Mouse (Mus musculus): Measurements from ENCODE around the gene Kcnmb3. TPM values are rescaled to one million over a fixed set of nuclear protein-coding genes. Genes with fewer than 3 reads are reported as not detected.

Gene Kcnmb3
- polyA plus RNA-seq, 1 experiment from 2014 or later, result 0.09 TPM

DNA sequence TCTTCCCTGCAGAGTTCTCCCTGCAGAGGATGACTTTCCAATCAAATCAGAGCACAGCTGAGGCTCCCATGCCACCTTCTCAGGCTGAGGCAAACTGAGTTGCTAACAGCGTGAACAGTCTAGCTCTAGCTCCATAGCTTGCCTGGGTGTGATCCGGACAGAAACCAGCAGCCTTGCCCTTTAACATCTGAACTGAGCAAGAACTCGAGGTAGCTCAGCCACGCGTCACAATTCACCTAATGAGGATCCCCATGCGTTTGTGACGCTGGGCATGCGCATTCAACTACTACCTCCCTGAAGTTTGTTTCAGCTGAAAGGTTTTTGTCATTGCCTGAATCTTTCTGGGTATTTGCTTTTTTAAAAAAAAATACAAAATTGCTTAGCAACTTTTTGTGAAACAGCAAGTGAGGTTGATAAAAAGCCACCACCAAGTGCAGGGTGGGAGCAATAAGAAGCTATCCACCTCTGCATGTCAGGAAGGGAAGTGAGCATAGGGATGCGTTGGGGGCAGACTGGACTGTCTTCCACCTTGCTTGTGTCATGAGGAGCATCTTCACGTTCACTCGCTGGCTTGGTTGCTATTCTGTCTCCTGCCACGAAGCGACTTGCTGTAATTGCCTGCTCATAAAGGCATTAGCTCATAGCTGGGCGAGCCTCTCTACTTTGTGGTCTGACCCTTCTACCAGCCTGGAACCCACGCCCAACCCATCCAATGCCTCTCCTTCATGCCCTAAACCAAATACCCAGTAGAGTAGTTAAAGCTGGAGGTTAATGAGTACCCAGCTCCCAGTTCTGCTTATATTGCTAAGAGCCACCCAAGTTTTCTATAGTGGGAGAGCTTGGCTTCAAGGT lies 1.7 kb downstream of the Kcnmb3 start:
- Histone ChIP-seq H3K9me3 (no peaks in the 10 kb centered on the region), H3K4me3 (no peak overlapping the region), H3K27me3 (replicated peaks; ENCODE audit: low read depth, poor library complexity, severe bottlenecking) (no peaks in the 10 kb centered on the region), H3K36me3 (replicated peaks) (no peaks in the 10 kb centered on the region), H3K4me1 (peaks cover 10% of the 10 kb centered on the region), H3K27ac (replicated peaks) (no peak overlapping the region)
- 85% methylated on average over 15 of the region's 15 CpGs for WGBS
- DNase-seq (ENCODE audit: low spot score), result no peak

DNA sequence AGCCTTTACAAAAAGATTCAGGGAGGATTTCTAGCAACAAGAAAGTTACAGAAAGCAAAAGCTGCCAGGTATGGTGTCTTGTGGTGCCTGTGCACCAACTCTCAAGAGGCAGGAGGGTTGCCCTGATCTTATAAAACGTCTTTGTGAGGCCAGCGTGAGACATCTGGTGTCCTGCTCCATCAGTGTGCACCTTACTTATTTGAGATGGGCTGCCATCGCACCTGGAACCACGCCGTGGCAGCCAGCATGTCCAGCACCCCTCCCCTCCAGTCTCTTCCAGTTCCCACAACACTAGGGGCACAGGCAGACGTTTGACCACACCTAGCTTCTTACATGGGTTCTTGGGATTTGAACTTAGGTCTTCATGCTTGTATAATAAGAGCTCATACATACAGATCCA lies 3.9 kb downstream of the Kcnmb3 start:
- no peak overlapping the region for H3K27ac ChIP-seq (replicated peaks)
- no peaks in the 10 kb centered on the region for H3K27me3 ChIP-seq (replicated peaks; ENCODE audit: low read depth, poor library complexity, severe bottlenecking)
- H3K9me3 ChIP-seq, result no peaks in the 10 kb centered on the region
- DNase-seq (ENCODE audit: low spot score), result no peak
- H3K4me3 ChIP-seq, result no peak overlapping the region
- 81% methylated on average over 6 of the region's 6 CpGs for WGBS
- no peaks in the 10 kb centered on the region for H3K4me1 ChIP-seq
- no peaks in the 10 kb centered on the region for H3K36me3 ChIP-seq (replicated peaks)

DNA sequence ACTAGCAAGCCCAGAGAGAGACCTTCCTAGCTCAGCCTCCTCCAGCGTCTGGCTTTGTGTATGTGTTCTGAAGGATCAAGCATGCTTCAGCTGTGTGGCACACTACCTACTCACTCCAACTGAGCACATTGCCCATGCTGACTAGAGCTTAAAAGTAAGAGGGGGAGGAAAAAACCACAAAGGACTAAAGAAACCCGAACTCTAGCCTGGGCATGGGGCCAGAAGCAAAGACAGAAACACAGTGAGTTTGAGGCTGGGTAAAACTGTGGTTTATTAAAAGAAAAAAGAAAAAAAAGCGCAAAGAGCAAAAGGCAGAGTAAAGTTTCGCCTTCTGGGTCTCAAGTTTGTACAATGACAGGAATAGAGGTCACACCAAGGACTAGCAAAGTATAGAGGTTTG lies 5.5 kb downstream of the Kcnmb3 start:
- no peaks in the 10 kb centered on the region for H3K27me3 ChIP-seq (replicated peaks; ENCODE audit: low read depth, poor library complexity, severe bottlenecking)
- H3K27ac ChIP-seq (replicated peaks), result no peak overlapping the region
- DNase-seq (ENCODE audit: low spot score), result no peak
- WGBS, result 85% methylated on average over 4 of the region's 4 CpGs
- no peaks in the 10 kb centered on the region for H3K9me3 ChIP-seq
- no peaks in the 10 kb centered on the region for H3K4me1 ChIP-seq
- no peak overlapping the region for H3K4me3 ChIP-seq
- H3K36me3 ChIP-seq (replicated peaks), result no peaks in the 10 kb centered on the region

DNA sequence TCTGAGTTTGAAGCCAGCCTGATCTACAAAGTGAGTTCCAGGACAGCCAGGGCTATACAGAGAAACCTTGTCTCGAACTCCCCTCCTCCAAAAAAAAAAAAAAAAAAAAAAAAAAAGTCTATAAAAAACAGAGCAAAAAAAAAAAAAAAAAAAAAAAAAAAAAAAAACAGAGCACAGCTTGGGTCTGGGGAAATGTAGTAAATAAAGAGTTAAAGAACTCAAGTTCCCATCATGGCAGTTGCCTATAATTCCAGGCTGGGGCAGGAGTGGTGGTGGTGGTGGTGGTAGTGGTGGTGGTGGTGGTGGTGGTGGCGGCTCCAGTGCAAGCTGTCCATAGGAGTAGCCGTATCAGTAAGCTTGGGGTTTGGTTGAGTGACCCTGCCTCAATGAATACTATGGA lies 9.0 kb downstream of the Kcnmb3 start:
- 85% methylated on average over 3 of the region's 3 CpGs for whole genome bisulfite sequencing
- Histone ChIP-seq H3K36me3 (replicated peaks) (no peaks in the 10 kb centered on the region), H3K4me1 (no peaks in the 10 kb centered on the region), H3K27ac (replicated peaks) (no peak overlapping the region), H3K27me3 (replicated peaks; ENCODE audit: low read depth, poor library complexity, severe bottlenecking) (no peaks in the 10 kb centered on the region), H3K9me3 (no peaks in the 10 kb centered on the region), H3K4me3 (no peak overlapping the region)
- DNase-seq (ENCODE audit: low spot score), result no peak

DNA sequence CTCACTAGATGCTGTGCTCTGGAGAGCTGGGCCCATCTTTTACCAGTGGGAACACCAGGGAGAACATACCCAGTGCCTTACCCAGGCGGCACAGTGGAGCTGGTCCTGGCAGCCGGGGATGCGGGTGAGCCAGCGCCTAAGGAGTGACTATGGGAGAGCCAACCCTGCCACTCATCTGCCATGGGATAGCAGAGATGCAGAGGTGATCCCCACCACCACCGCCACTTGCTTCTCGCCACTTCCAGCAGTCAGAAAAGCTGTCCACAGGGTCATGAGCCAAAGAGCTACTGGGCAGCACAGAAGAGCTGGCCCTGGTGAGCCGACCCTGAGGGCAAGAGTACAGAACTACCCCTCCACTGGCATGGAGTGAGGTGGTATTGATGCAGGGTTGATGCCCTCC lies 12.1 kb downstream of the Kcnmb3 start:
- 94% methylated on average over 7 of the region's 7 CpGs for WGBS
- Histone ChIP-seq H3K27ac (replicated peaks) (no peak overlapping the region), H3K27me3 (replicated peaks; ENCODE audit: low read depth, poor library complexity, severe bottlenecking) (no peaks in the 10 kb centered on the region)

DNA sequence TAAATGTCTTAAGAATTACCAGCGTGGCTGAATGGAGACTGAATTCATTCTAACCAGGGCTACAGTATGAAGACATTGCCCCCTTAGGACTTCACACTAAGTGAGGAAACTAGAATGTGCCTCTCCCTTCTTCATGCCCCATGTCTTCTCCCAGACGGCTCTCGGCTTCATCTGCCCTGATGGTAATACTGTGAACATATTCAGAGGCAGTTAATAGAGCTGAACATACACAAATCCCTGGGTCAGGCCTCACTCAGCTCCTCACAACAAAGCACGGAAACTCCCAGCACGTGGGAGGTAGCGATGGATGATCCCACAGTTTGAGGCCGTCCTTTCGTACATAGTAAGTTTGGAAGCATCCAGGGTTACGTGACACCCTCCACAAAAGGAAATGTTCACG lies 18.8 kb downstream of the Kcnmb3 start:
- Histone ChIP-seq H3K27ac (replicated peaks) (no peak overlapping the region), H3K4me3 (no peak overlapping the region), H3K9me3 (no peaks in the 10 kb centered on the region), H3K4me1 (peaks cover 8% of the 10 kb centered on the region), H3K36me3 (replicated peaks) (no peaks in the 10 kb centered on the region), H3K27me3 (replicated peaks; ENCODE audit: low read depth, poor library complexity, severe bottlenecking) (no peaks in the 10 kb centered on the region)
- DNase-seq (ENCODE audit: low spot score), result peak; percentile 3
- WGBS, result 89% methylated on average over 10 of the region's 10 CpGs

More for the DNA sequence above, 12.1 kb downstream of the Kcnmb3 start:
- H3K9me3 ChIP-seq, result no peaks in the 10 kb centered on the region
- no peak for DNase-seq (ENCODE audit: low spot score)
- no peak overlapping the region for H3K4me3 ChIP-seq
- no peaks in the 10 kb centered on the region for H3K4me1 ChIP-seq
- H3K36me3 ChIP-seq (replicated peaks), result no peaks in the 10 kb centered on the region

DNA sequence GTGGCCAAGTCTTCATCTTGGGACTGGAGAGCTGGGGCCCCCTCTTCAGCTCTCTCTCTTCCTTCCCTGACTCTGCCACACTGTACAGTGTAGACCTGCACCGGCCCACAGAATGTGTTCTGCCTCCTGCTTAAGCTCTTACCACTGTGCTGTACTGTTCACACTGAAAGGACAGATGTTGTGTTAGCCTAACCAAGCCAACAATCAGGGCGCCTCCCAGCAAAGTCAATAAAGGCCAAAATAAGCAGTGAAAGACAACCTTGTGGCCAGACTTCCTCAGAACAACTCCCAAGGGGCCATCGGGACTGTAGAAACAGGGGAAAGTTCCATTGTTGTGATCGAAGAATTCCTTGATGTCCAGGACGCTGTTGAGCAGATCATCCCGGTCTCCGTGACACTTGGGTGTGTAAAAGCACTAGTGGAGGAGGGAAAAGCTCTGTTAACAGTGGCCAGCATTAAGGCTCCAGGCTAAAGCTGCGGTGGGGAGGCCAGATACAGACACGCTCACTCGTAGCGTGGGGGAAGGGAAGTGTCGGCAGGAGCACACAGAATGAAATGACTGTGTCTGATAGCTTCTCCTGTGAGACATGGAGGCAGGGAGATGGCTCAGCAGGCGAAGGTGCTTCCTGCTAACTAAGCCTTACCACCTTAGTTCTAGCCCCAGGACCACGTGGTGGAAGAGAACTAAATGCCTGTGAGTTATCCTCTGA lies 19.7 kb downstream of the Kcnmb3 start:
- Histone ChIP-seq H3K27me3 (replicated peaks; ENCODE audit: low read depth, poor library complexity, severe bottlenecking) (no peaks in the 10 kb centered on the region), H3K4me3 (no peak overlapping the region), H3K4me1 (peaks cover 8% of the 10 kb centered on the region), H3K36me3 (replicated peaks) (no peaks in the 10 kb centered on the region), H3K27ac (replicated peaks) (no peak overlapping the region), H3K9me3 (no peaks in the 10 kb centered on the region)
- WGBS, result 69% methylated on average over 14 of the region's 14 CpGs
- peak; percentile 9 for DNase-seq (ENCODE audit: low spot score)

DNA sequence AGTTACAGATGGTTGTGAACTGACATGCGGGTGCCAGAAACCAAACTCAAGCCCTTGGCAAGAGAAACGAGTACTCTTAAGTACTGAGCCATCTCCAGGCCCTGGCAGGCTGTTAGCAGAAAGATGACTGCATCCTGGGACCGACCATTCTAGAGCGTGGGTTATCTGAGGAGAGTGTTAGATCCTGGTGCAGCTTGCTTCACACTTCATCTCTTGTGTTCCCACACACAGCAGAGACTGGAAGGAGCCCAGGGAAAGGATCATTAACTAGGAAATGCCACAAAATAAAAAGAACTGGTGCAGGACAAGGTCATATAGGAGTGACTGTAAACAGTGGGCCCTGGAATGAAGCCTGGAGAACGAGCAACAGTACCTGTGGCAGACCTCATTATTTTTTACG lies 20.9 kb downstream of the Kcnmb3 start:
- WGBS, result 85% methylated on average over 6 of the region's 6 CpGs
- H3K27me3 ChIP-seq (replicated peaks; ENCODE audit: low read depth, poor library complexity, severe bottlenecking), result no peaks in the 10 kb centered on the region
- H3K27ac ChIP-seq (replicated peaks), result no peak overlapping the region
- DNase-seq (ENCODE audit: low spot score), result no peak
- peaks cover 8% of the 10 kb centered on the region for H3K4me1 ChIP-seq
- H3K36me3 ChIP-seq (replicated peaks), result peaks cover 7% of the 10 kb centered on the region; the same call in 1 of the 2 replicates
- no peaks in the 10 kb centered on the region for H3K9me3 ChIP-seq
- no peak overlapping the region for H3K4me3 ChIP-seq

DNA sequence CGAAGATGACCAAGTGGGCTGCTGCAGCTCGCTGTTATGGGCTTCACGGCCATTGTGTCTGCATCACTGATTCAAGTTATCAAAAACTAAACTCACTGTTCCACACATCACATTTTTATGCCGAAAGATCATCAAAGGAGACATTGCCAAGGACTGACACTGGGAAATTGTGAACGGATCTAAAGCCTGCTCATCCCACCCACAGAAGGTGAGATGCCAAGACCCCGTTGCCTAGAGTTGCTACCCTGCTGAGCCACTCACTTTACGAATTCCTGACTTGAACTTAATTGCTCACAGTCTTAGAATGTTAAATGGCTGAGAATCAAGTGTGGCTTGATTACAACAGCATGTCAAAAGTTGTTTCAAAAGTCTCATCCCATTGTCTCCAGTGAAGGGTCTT lies 21.6 kb downstream of the Kcnmb3 start:
- H3K36me3 ChIP-seq (replicated peaks), result peaks cover 7% of the 10 kb centered on the region; the same call in 1 of the 2 replicates
- no peaks in the 10 kb centered on the region for H3K27me3 ChIP-seq (replicated peaks; ENCODE audit: low read depth, poor library complexity, severe bottlenecking)
- H3K27ac ChIP-seq (replicated peaks), result no peak overlapping the region
- 80% methylated on average over 7 of the region's 7 CpGs for WGBS
- no peak for DNase-seq (ENCODE audit: low spot score)
- no peak overlapping the region for H3K4me3 ChIP-seq
- H3K9me3 ChIP-seq, result no peaks in the 10 kb centered on the region
- H3K4me1 ChIP-seq, result peaks cover 8% of the 10 kb centered on the region

DNA sequence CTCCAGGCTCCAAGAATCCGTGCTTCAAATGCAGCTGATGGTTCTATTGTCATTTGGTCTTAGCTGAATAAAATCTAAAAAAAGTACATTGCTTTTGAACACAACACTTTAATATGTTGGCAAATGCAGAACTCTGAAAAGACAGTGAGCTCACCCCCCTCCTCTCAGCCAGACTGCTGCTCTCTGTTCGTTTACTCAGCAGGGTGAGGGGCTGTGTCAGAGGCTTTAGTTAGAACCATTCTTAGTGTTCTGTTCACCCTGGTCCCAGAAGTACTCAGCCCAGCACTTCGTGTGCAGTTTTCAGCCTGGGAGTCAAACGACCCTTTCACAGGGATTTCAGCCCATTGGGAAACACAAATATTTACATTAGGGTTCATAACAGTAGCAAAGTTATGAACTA lies 23.6 kb downstream of the Kcnmb3 start:
- no peak for DNase-seq (ENCODE audit: low spot score)
- Histone ChIP-seq H3K4me1 (peaks cover 8% of the 10 kb centered on the region), H3K27me3 (replicated peaks; ENCODE audit: low read depth, poor library complexity, severe bottlenecking) (no peaks in the 10 kb centered on the region), H3K4me3 (no peak overlapping the region), H3K9me3 (no peaks in the 10 kb centered on the region), H3K36me3 (replicated peaks) (peaks cover 14% of the 10 kb centered on the region), H3K27ac (replicated peaks) (no peak overlapping the region)
- WGBS, result 75% methylated on average over 4 of the region's 4 CpGs

DNA sequence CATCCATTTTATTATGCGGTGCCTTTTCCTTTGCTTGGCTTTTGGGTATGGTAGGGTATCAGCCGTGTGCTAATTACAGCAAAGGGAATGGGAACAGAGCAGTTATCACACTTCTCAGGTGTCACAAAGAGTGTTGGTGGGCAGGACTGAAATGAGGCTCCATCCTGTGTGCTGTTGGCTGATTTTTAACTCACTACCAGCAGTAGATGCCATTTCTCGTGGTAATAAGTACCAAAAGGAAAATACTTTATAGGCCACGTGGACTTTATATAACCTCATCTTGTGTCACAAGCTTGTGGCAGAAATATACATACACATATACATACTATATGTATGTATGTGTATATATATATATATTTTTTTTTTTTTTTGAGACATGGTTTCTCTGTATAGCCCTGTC lies 24.7 kb downstream of the Kcnmb3 start:
- Histone ChIP-seq H3K4me3 (no peak overlapping the region), H3K9me3 (no peaks in the 10 kb centered on the region), H3K27ac (replicated peaks) (no peak overlapping the region), H3K36me3 (replicated peaks) (peaks cover 25% of the 10 kb centered on the region), H3K27me3 (replicated peaks; ENCODE audit: low read depth, poor library complexity, severe bottlenecking) (no peaks in the 10 kb centered on the region), H3K4me1 (peaks cover 4% of the 10 kb centered on the region)
- 93% methylated on average over 4 of the region's 4 CpGs for WGBS
- DNase-seq (ENCODE audit: low spot score), result no peak

DNA sequence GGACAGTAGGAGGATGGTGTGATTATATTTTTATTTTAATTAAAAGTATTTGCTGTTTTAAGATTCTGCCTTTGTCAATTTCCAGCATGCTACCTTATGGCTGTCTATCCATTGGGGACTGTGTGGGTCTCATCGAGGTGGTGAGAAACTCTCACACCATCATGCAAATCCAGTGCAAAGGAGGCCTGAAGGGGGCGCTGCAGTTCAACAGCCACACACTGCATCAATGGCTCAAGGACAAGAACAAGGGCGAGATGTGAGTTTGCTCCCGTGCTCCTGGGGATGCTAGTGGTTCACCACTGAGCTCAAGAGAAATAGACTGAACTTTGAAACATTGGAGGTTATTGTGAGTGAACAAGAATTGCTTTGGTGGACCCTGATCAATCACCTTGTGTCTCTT lies 32.3 kb downstream of the Kcnmb3 start:
- H3K4me3 ChIP-seq, result no peak overlapping the region
- peaks cover 94% of the 10 kb centered on the region for H3K36me3 ChIP-seq (replicated peaks)
- no peak overlapping the region for H3K27ac ChIP-seq (replicated peaks)
- no peaks in the 10 kb centered on the region for H3K27me3 ChIP-seq (replicated peaks; ENCODE audit: low read depth, poor library complexity, severe bottlenecking)
- H3K9me3 ChIP-seq, result no peaks in the 10 kb centered on the region
- no peaks in the 10 kb centered on the region for H3K4me1 ChIP-seq
- peak; percentile 51 for DNase-seq (ENCODE audit: low spot score)
- WGBS, result 65% methylated on average over 4 of the region's 4 CpGs
